Mouse (Mus musculus) E14TG2a.4 (cell line): Measurements from ENCODE around the gene Rnf43.

Source experiments
- CTCF ChIP-seq: conservative IDR thresholded peaks from 2 replicates; pipeline ENCODE4 v1.5.1; 2014; ENCODE audit warnings: low read length
- NANOG ChIP-seq: IDR thresholded peaks from 2 replicates; pipeline ENCODE4 v1.6.1; 2014; ENCODE audit warnings: borderline replicate concordance, low read length, mixed read lengths
- POU5F1 ChIP-seq: IDR thresholded peaks from 2 replicates; pipeline ENCODE4 v1.6.1; 2014; ENCODE audit warnings: low read length, borderline replicate concordance

DNA sequence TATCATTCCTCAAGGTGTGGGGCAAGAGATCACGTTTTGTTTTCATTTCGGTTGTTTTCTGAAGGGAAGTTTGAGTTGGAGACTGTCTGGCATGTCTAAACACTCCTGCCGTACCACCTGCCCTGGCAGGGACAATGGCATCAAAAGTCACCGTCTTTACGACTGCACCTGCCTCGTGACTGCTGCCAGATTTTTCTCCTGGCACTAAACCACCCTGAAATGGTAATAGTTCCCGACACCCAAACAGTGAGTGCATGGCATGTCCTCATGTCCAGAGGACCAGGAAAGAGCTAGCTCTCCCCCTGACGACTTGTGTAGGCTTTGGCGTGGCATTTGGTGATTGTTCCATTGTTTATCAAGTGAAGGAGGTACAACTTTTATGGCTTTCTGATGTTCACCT lies 18.3 kb downstream of the Rnf43 start:
- TF ChIP-seq CTCF, result no peak
- TF ChIP-seq NANOG, result no peak
- TF ChIP-seq POU5F1, result no peak
